Mouse (Mus musculus): ENCODE data around the gene Zc3hav1. TPM values are rescaled to one million over a fixed set of nuclear protein-coding genes. Genes with fewer than 3 reads are reported as not detected.

Zc3hav1 gene
- polyA plus RNA-seq, 1 experiment from 2014 or later, result 1.2 TPM

DNA sequence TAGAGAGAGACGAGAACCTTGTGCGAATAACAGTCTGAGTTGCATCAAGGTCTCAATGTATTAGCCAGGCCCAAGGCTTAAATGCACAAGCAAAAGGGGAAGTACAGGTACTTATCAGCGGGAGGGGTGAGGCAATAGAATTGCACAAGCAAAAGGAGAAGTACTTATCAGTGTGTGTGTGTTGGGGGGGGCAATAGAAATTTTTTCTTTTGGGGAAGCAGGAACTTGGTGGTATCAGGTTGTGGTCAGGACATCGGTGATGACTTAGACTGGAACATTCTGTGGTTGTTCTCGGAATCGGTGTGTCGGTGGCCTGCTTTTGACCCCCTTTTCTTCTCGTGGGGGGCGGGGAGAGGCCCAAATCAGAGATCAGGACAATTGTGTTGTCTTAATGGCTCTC lies 33.8 kb downstream of the Zc3hav1 start:
- Histone ChIP-seq H3K36me3 (no peaks in the 10 kb centered on the region), H3K9me3 (no peaks in the 10 kb centered on the region), H3K27me3 (no peaks in the 10 kb centered on the region), H3K4me1 (replicated peaks) (no peaks in the 10 kb centered on the region), H3K4me2 (no peak overlapping the region), H3K27ac (no peak overlapping the region), H3K9ac (no peak overlapping the region), H3K4me3 (no peak overlapping the region)
- WGBS, result 91% methylated on average over 9 of the region's 9 CpGs
- ATAC-seq (ENCODE audit: low FRiP score), result no peak

DNA sequence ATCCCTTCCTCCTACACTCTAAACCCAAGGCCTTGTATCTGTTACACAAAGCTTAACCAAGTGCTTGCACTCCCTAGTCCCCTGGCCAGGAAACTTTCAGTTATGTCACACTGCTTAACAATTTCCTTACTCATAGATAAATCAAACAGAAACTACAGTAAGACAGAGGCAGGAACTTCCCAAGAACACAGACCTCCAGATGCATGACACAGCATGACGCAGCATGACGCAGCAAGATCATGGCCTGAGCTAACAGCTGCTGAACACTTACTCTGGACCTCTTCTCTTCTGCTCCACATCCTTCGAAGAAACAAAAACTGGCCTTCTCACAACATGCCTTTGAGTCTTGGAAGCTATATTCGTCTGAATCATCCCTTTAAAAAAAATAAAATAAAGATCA lies 38.4 kb downstream of the Zc3hav1 start:
- 88% methylated on average over 4 of the region's 4 CpGs for WGBS
- ATAC-seq (ENCODE audit: low FRiP score), result no peak

DNA sequence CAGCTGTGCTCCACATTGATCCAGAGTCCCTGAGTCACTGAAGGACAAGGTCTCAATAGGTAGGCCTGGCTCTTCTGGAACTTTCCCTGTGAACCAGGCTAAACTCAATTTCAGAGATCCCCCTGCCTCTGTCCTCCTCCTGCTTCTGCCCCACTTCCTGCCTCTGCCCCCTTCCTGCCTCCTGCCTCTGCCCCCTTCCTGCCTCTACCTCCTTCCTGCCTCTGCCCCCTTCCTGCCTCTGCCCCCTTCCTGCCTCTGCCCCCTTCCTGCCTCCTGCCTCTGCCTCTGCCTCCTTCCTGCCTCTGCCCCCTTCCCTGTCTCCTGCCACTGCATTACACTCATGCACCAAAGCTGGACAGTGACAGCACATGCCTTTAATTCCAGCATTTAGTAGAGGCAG lies 44.7 kb downstream of the Zc3hav1 start:
- Histone ChIP-seq H3K27me3 (no peaks in the 10 kb centered on the region), H3K27ac (no peak overlapping the region), H3K36me3 (no peaks in the 10 kb centered on the region), H3K4me2 (no peak overlapping the region), H3K9ac (no peak overlapping the region), H3K4me1 (replicated peaks) (no peaks in the 10 kb centered on the region), H3K4me3 (no peak overlapping the region), H3K9me3 (no peaks in the 10 kb centered on the region)
- ATAC-seq (ENCODE audit: low FRiP score), result no peak

More for the DNA sequence above, 38.4 kb downstream of the Zc3hav1 start:
- no peaks in the 10 kb centered on the region for H3K9me3 ChIP-seq
- H3K4me3 ChIP-seq, result no peak overlapping the region
- no peaks in the 10 kb centered on the region for H3K27me3 ChIP-seq
- no peak overlapping the region for H3K4me2 ChIP-seq
- no peak overlapping the region for H3K9ac ChIP-seq
- no peak overlapping the region for H3K27ac ChIP-seq
- H3K4me1 ChIP-seq (replicated peaks), result no peaks in the 10 kb centered on the region
- H3K36me3 ChIP-seq, result no peaks in the 10 kb centered on the region

DNA sequence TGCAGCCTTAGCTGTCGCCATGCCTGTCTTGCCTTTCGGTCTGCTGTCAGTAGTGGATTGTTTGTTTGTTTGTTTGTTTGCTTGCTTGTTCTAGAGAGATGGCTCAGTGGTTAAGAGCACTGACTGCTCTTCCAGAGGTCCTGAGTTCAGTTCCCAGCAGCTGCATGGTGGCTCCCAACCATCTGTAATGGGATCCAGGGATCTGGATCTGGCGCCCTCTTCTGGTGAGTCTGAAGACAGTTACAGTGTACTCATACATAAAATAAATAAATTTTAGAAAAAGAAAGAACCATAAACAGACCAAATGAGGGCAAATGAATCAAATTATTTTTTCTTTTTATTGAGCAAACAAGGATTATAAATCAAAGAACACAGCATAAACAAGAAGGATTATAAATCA lies 49.4 kb downstream of the Zc3hav1 start:
- no peaks in the 10 kb centered on the region for H3K27me3 ChIP-seq
- no peaks in the 10 kb centered on the region for H3K9me3 ChIP-seq
- no peak overlapping the region for H3K4me2 ChIP-seq
- H3K36me3 ChIP-seq, result no peaks in the 10 kb centered on the region; the same call in 1 of the 2 replicates
- no peak overlapping the region for H3K4me3 ChIP-seq
- ATAC-seq (ENCODE audit: low FRiP score), result no peak
- WGBS, result 74% methylated on average over 3 of the region's 3 CpGs
- no peak overlapping the region for H3K9ac ChIP-seq
- no peaks in the 10 kb centered on the region for H3K4me1 ChIP-seq (replicated peaks)
- H3K27ac ChIP-seq, result no peak overlapping the region

DNA sequence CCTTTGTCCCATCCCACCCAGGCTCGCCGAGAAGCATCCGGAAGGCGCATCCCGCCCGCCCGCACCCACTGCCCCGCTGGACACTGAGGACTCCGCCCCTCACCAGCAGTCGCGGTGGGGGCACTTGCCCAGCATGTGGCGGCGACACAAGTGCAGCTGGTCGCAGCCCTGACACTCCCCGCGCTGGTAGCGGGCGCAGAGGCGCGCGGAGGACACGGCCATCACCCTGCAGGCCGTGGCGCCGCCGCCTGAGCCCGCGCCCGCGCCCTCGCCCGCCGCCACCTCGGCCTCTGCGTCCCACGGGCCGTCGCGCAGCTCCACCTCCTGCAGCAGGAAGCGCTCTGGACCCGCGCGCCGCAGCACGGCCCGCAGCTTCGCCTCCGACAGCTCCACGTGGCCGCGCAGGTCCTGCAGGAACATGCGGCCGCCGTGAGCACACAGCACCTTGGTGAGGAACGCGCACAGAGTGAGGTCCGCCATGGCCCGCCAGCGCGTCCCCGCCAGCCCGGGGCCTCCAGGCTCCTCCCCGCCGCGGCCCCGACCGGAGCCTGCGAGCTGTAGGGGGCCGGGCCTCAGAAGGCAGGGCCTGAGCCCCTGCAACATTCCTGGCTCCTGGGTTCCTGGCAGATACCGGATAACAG lies 55.5 kb downstream of the Zc3hav1 start, which contains the start of gene Zc3hav1l:
Gene Zc3hav1l, minus strand, starts transcription at position 499 of the 641 bp plus-strand sequence.
- no peaks in the 10 kb centered on the region for H3K9me3 ChIP-seq
- peak within 1 kb of the TSS; percentile 69 for H3K4me3 ChIP-seq
- H3K36me3 ChIP-seq, result peaks cover 23% of the 10 kb centered on the region
- ATAC-seq (ENCODE audit: low FRiP score), result peak; percentile 97
- no peaks in the 10 kb centered on the region for H3K27me3 ChIP-seq
- H3K27ac ChIP-seq, result peak within 1 kb of the TSS; percentile 95
- WGBS, result under 1% methylated on average over 63 of the region's 70 CpGs
- peaks cover 17% of the 10 kb centered on the region for H3K4me1 ChIP-seq (replicated peaks)
- H3K4me2 ChIP-seq, result peak within 1 kb of the TSS; percentile 70
- peak within 1 kb of the TSS; percentile 94 for H3K9ac ChIP-seq

DNA sequence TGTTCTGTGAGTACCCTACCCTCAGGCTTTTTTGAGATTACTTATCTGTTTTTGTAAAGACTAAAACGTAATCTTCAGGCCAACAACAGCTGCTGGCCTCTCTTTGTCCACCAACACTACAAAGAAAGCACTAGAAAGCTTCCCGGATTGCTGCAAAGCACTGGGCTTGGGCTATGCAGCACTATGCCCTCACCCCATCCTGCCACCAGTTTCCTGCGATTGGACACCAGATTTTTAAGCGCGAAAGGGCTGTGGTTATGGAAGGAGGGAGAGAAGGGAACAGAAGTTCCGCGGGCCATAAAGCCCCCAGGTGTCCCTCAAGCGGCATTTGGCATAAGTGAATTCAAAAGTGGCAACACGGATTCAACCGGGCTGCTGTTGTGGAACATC lies 56.2 kb downstream of the Zc3hav1 start:
- under 1% methylated on average over 10 of the region's 10 CpGs for WGBS
- Histone ChIP-seq H3K27me3 (no peaks in the 10 kb centered on the region), H3K36me3 (peaks cover 25% of the 10 kb centered on the region), H3K4me2 (peak overlapping the region; percentile 70), H3K4me3 (peak overlapping the region; percentile 69), H3K9me3 (no peaks in the 10 kb centered on the region), H3K9ac (peak overlapping the region; percentile 94), H3K4me1 (replicated peaks) (peaks cover 17% of the 10 kb centered on the region), H3K27ac (peak overlapping the region; percentile 95)
- peak; percentile 32 for ATAC-seq (ENCODE audit: low FRiP score)

DNA sequence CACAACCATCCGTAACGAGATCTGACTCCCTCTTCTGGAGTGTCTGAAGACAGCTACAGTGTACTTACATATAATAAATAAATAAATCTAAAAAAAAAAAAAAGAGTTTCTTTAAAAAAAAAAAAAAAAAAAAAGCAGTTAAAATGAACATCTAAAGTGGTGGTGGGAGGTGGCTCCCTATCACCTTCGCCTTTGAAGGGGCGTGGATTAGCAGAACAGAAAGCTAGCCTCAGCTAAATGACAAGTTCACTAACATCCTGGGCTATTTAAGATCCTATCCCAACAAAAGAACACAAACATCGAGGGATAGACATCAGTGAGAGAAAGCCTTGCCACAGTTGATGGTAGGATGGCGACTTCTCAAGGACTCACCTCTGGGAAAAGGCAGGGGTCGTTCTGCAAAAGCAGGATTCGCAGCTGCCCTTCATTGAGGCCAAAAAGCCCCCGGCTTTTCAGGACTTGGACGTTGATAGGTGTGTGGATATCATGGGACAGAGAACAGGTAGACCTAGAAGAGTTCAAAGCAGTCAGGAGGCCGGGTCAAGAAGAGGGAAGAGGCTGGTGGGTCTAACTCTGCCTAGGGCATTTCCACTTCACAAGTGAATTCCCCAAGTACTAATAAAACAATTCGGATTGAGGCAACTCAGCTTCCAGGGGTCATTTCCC lies 56.7 kb downstream of the Zc3hav1 start:
- peaks cover 17% of the 10 kb centered on the region for H3K4me1 ChIP-seq (replicated peaks)
- WGBS, result 49% methylated on average over 12 of the region's 12 CpGs

DNA sequence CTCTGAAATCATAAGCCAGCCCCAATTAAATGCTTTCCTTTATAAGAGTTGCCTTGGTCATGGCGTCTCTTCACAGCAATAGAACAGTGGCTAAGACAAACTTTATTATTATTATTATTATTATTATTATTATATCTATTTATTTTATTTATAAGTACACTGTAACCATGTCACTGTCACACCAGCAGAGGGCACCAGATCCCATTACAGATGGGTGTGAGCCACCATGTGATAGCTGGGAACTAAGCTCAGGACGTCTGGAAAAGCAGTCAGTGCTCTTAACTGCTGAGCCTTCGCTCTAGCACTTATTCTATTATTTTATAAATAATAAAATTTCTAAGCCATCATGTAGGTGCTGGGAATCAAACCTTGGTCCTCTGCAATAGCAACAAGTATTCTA lies 60.7 kb downstream of the Zc3hav1 start:
- Histone ChIP-seq H3K36me3 (peaks cover 49% of the 10 kb centered on the region), H3K9ac (no peak overlapping the region), H3K27ac (no peak overlapping the region), H3K4me1 (replicated peaks) (peaks cover 9% of the 10 kb centered on the region), H3K27me3 (no peaks in the 10 kb centered on the region), H3K9me3 (no peaks in the 10 kb centered on the region), H3K4me2 (no peak overlapping the region), H3K4me3 (no peak overlapping the region)
- no peak for ATAC-seq (ENCODE audit: low FRiP score)
- WGBS, result 52% methylated on average over 3 of the region's 3 CpGs

More for the DNA sequence above, 56.7 kb downstream of the Zc3hav1 start:
- no peaks in the 10 kb centered on the region for H3K27me3 ChIP-seq
- H3K4me2 ChIP-seq, result peak overlapping the region; percentile 70
- ATAC-seq (ENCODE audit: low FRiP score), result no peak
- H3K4me3 ChIP-seq, result peak overlapping the region; percentile 69
- no peaks in the 10 kb centered on the region for H3K9me3 ChIP-seq
- peaks cover 28% of the 10 kb centered on the region for H3K36me3 ChIP-seq
- peak overlapping the region; percentile 95 for H3K27ac ChIP-seq
- H3K9ac ChIP-seq, result peak overlapping the region; percentile 94

DNA sequence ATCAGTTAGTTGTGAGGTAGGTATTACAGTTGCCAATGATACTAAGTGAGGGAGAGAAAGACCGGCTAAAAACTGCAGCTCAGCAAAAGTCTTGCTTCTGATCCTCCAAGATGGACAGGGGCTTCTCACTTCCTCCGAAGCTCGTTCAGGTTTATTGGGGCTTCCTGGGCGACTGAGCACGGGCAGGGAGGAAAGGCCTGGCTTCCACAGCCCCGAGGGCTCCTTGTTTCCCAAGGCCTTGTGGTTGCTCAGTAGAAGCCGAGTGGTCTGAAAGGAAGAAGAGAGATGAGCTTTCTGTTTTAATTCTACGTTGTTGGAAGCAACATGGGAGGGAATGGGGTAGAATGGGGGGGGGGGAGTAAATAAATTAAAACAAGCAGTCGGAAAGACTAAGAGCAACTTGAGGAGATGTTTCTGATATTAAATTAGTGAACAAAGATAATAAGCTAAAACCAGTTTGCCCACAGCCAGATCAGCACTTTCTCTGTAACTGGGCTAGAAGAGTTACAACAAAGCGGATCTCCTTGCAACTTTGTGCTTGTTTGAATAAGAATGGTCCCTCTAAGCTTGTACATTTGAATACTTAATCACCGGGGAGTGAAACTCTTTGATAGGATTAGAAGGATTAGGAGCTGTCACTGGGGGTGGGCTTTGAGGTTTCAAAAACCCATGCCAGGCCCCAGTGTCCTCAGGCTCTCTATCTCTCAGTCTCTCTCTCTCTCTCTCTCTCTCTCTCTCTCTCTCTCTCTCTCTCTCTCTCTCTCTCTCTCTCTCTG lies 61.3 kb downstream of the Zc3hav1 start:
- H3K9ac ChIP-seq, result no peak overlapping the region
- peaks cover 5% of the 10 kb centered on the region for H3K4me1 ChIP-seq (replicated peaks)
- H3K36me3 ChIP-seq, result peaks cover 55% of the 10 kb centered on the region
- H3K27ac ChIP-seq, result no peak overlapping the region
- 48% methylated on average over 11 of the region's 11 CpGs for WGBS
- H3K4me2 ChIP-seq, result no peak overlapping the region
- no peaks in the 10 kb centered on the region for H3K27me3 ChIP-seq
- no peak for ATAC-seq (ENCODE audit: low FRiP score)
- H3K9me3 ChIP-seq, result no peaks in the 10 kb centered on the region
- H3K4me3 ChIP-seq, result no peak overlapping the region

DNA sequence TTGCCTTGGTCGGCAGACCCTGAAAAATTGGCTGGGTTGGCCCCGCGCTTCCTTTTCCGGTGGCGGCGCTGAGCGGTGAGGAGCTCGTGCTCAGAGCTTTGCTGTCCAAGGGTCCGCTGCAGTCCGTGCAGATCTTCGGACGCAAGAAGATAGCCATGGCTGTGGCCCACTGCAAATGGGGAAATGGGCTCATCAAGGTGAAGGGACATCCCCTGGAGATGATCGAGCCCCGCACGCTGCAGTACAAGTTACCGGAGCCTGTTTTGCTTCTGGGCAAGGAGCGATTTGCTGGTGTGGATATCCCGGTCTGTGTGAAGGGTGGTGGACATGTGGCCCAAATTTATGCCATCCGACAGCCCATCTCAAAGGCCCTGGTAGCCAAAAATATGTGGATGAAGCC lies 70.0 kb downstream of the Zc3hav1 start:
- Histone ChIP-seq H3K4me1 (replicated peaks) (no peaks in the 10 kb centered on the region), H3K27me3 (no peaks in the 10 kb centered on the region), H3K27ac (no peak overlapping the region), H3K4me2 (no peak overlapping the region), H3K36me3 (peaks cover 50% of the 10 kb centered on the region), H3K9ac (no peak overlapping the region), H3K9me3 (peaks cover 15% of the 10 kb centered on the region), H3K4me3 (no peak overlapping the region)
- no peak for ATAC-seq (ENCODE audit: low FRiP score)
- 98% methylated on average over 19 of the region's 19 CpGs for WGBS

DNA sequence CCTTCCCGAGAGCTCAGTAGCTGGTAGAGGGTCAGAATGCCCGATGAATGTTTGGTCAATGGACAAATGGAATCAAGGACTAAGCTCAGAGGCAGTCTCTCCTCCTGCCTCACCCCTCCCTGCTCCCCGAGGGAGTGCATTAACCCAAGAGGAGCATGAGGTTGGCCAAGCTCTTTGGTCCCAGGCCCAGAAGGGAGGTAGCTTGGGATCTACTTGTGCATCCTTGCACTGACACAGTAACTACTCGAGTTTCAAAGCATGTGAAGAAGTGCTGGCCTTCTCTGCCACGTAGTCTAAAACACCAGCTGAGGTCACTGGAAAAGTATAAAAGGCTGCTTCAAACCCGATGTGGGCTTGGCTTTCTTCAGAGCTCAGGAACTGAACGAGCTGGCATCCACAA lies 89.9 kb downstream of the Zc3hav1 start:
- no peaks in the 10 kb centered on the region for H3K27me3 ChIP-seq
- H3K4me2 ChIP-seq, result no peak overlapping the region
- no peak overlapping the region for H3K4me3 ChIP-seq
- no peaks in the 10 kb centered on the region for H3K9me3 ChIP-seq
- H3K36me3 ChIP-seq, result no peaks in the 10 kb centered on the region
- H3K27ac ChIP-seq, result no peak overlapping the region
- no peak overlapping the region for H3K9ac ChIP-seq
- 82% methylated on average over 7 of the region's 7 CpGs for WGBS
- H3K4me1 ChIP-seq (replicated peaks), result no peaks in the 10 kb centered on the region
- ATAC-seq (ENCODE audit: low FRiP score), result no peak

DNA sequence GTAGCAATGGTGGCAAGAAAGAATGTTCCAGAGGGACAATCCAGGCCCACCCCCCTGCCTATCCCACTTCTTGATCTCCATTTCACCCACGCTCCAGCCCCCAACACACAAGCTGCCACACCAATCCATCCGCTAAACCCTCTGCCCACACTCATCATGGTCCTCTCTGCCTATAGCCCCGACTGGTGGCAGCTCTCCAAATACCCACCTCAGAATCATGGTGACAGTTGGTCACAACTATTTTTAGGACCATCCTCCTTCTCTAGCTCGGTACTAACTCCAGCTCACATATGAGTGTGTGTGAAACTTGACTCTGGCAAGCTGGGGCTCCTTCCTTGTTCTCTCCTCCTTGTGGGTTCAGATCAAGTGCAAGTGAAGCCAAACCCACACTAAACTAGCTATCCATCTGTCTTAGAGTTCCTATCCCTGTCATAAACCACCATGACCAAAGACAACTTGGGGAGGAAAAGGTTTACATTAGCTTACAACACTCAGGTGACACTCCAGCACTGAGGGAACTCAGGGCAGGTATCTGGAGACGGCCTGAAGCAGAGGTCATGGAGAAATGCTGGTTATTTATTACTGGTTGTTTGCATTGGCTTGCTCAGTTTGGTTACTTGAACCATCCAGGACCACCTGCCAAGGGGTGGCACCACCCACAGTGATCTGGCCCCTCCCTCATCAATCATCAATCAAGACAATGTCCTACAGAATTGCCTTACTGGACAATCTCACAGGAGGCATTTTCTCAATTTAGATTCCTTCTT lies 90.8 kb downstream of the Zc3hav1 start:
- 82% methylated on average over 5 of the region's 5 CpGs for WGBS
- no peak overlapping the region for H3K4me3 ChIP-seq
- H3K9me3 ChIP-seq, result no peaks in the 10 kb centered on the region
- no peak for ATAC-seq (ENCODE audit: low FRiP score)
- H3K36me3 ChIP-seq, result no peaks in the 10 kb centered on the region
- H3K4me2 ChIP-seq, result no peak overlapping the region
- no peaks in the 10 kb centered on the region for H3K27me3 ChIP-seq
- no peak overlapping the region for H3K9ac ChIP-seq
- no peak overlapping the region for H3K27ac ChIP-seq
- no peaks in the 10 kb centered on the region for H3K4me1 ChIP-seq (replicated peaks)

Data from hindbrain, embryonic 13.5 days (tissue).